Mouse (Mus musculus) thymus, postnatal 14 days (tissue): Measurements from ENCODE around the gene Clasp1.
"Not testable (repeated sequence)": the region's sequence is repeated elsewhere in the genome, so short reads cannot be mapped to it uniquely, and the experiment has no call there.

Experiments
- DNase-seq: peaks from one replicate; pipeline ENCODE4 v3.0.0; 2021

The Clasp1 gene

GRCm38 (mm10) chr1:118595395-118595794, 206.5 kb downstream of the Clasp1 start:
- DNase-seq, result no peak

GRCm38 (mm10) chr1:118597475-118598213, 208.8 kb downstream of the Clasp1 start:
- no peak for DNase-seq

- DNase-seq, result no peak
These were observed 209.5 kb downstream of the Clasp1 start for GRCm38 (mm10) chr1:118598339-118598738.

- DNase-seq, result no peak
These were observed 224.8 kb downstream of the Clasp1 start for GRCm38 (mm10) chr1:118613631-118614183.

GRCm38 (mm10) chr1:118621055-118621454, 232.2 kb downstream of the Clasp1 start:
- not testable (repeated sequence) for DNase-seq

- DNase-seq, result no peak
These were observed 234.0 kb downstream of the Clasp1 start for GRCm38 (mm10) chr1:118622857-118623256.

- no peak for DNase-seq
These were observed 236.6 kb downstream of the Clasp1 start for GRCm38 (mm10) chr1:118625461-118625860.

- DNase-seq, result no peak
These were observed 237.1 kb downstream of the Clasp1 start for GRCm38 (mm10) chr1:118625921-118626320.

- DNase-seq, result no peak
These were observed 237.6 kb downstream of the Clasp1 start for GRCm38 (mm10) chr1:118626452-118626851.

- DNase-seq, result peak; percentile 22
These were observed 239.1 kb downstream of the Clasp1 start, which contains the start of gene Tfcp2l1 for GRCm38 (mm10) chr1:118627781-118628464. Tfcp2l1 (plus strand) TSS chr1:118627945.

GRCm38 (mm10) chr1:118633415-118633980, 244.6 kb downstream of the Clasp1 start:
- DNase-seq, result no peak

GRCm38 (mm10) chr1:118642296-118642999, 253.6 kb downstream of the Clasp1 start:
- DNase-seq, result no peak

GRCm38 (mm10) chr1:118643138-118643979, 254.5 kb downstream of the Clasp1 start:
- DNase-seq, result no peak

- no peak for DNase-seq
These were observed 256.8 kb downstream of the Clasp1 start for GRCm38 (mm10) chr1:118645701-118646100.

- DNase-seq, result no peak
These were observed 259.2 kb downstream of the Clasp1 start for GRCm38 (mm10) chr1:118648015-118648414.

GRCm38 (mm10) chr1:118649933-118650770, 261.3 kb downstream of the Clasp1 start:
- no peak for DNase-seq

- DNase-seq, result no peak
These were observed 261.9 kb downstream of the Clasp1 start for GRCm38 (mm10) chr1:118650771-118651080.

- no peak for DNase-seq
These were observed 269.9 kb downstream of the Clasp1 start for GRCm38 (mm10) chr1:118658716-118659115.

GRCm38 (mm10) chr1:118660880-118661465, 272.1 kb downstream of the Clasp1 start:
- DNase-seq, result no peak
